Mouse (Mus musculus) lung, adult 2 months (tissue): ENCODE results near the gene Rem2.

Experiments
- CTCF ChIP-seq: fragments of 200-500 bp; IDR thresholded peaks from 2 replicates; pipeline ENCODE4 v1.5.1; 2011; ENCODE audit warnings: mild to moderate bottlenecking, low read length, control low read depth; ENCODE audit not compliant: insufficient read depth
- POLR2A ChIP-seq: fragments of 200-500 bp; IDR thresholded peaks from 2 replicates; pipeline ENCODE4 v1.6.1; 2011; ENCODE audit warnings: low read depth, mild to moderate bottlenecking, control low read depth, low read length, borderline replicate concordance; ENCODE audit errors: extremely low read depth

GRCm38 (mm10) chr14:54435194-54435918, 40.5 kb upstream of the Rem2 start:
- no peak for TF ChIP-seq CTCF
- no peak for TF ChIP-seq POLR2A
